Mouse (Mus musculus): ENCODE measurements at regions not wholly inside any gene's neighbourhood (a gene's known extent, or its start where the extent isn't known, plus 50 kb on each side); places are given as distances from the start of the nearest gene placed in this dataset.

DNA sequence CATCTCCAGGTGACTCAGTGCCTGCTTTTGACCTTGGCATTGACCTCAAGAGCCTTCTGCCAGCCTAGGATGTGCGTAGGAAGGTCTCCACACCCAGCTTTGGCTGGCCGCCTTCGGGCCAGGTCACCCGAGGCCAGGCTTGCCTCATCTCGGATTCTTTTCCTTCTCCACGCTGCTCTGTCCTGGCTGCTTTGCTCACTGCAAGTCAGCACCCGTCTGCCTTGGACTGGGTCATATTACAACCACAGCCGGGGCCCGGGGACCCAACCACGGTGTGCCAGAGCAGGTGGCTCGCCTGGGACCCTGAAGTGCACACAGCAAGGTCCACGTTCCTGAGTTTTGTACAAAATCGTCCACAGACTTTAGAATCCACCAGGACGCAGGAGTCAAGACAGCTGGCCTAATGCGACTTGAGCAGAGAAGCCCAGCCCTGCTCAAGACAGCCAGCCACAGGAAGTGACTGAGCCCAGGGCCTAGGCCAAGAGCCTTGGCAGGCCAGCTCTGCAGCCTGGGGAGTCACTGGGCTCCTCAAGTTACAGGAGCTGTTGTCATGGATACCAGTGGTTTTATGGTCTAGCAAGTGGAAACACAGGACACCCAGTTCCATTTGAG, 66.1 kb downstream of the Gm26897 start:
- no peak for DNase-seq
- TF ChIP-seq CTCF (IDR thresholded peaks at IDR 0.05; ENCODE audit: low read depth) = no peak
- no peak for TF ChIP-seq EP300 (IDR thresholded peaks at IDR 0.05; ENCODE audit: low read depth)
- 29% methylated on average over 15 of the region's 15 CpGs for WGBS (ENCODE audit: insufficient replicate concordance)
- ATAC-seq = no peak
- H3K36me3 ChIP-seq (replicated peaks; ENCODE audit: insufficient read depth, low read length) = no peaks in the 10 kb centered on the region
- no peak overlapping the region for H3K4me2 ChIP-seq (ENCODE audit: low read depth, low read length)
- no peaks in the 10 kb centered on the region for H3K27me3 ChIP-seq (ENCODE audit: insufficient read depth, low read length)
- no peak overlapping the region for H3K27ac ChIP-seq (ENCODE audit: low read depth)
- no peak overlapping the region for H3K9ac ChIP-seq (replicated peaks)
- H3K4me1 ChIP-seq (ENCODE audit: insufficient read depth) = no peaks in the 10 kb centered on the region; the same call in 1 of the 2 replicates
- no peaks in the 10 kb centered on the region for H3K9me3 ChIP-seq (ENCODE audit: low read length)
- H3K4me3 ChIP-seq (ENCODE audit: low read depth, low read length) = no peak overlapping the region

DNA sequence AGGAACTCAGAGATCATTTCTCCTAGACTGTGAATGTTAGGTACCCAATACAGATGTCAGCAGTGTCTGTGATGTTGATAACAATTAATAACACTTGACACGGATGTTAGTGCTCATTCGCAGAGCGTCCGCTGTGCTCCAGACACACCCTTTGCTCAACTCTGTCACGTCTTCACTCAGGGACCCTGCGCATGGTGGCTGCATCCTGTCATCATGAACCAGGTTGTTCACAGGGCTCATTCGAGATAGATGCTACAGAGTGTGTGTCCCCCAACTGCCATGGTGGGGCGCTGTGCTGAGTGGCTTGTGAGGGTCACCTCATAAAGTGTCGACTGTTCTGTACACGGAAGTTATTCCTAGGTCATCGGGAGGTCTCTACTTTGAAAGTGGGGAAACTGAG, 66.8 kb downstream of the Gm26897 start:
- no peak overlapping the region for H3K9ac ChIP-seq (replicated peaks)
- no peaks in the 10 kb centered on the region for H3K27me3 ChIP-seq (ENCODE audit: insufficient read depth, low read length)
- H3K4me3 ChIP-seq (ENCODE audit: low read depth, low read length) = no peak overlapping the region
- H3K9me3 ChIP-seq (ENCODE audit: low read length) = no peaks in the 10 kb centered on the region
- TF ChIP-seq EP300 (IDR thresholded peaks at IDR 0.05; ENCODE audit: low read depth) (no peak), CTCF (IDR thresholded peaks at IDR 0.05; ENCODE audit: low read depth) (no peak)
- no peak overlapping the region for H3K4me2 ChIP-seq (ENCODE audit: low read depth, low read length)
- H3K36me3 ChIP-seq (replicated peaks; ENCODE audit: insufficient read depth, low read length) = no peaks in the 10 kb centered on the region
- ATAC-seq (no peak), DNase-seq (no peak)
- H3K4me1 ChIP-seq (ENCODE audit: insufficient read depth) = no peaks in the 10 kb centered on the region; the same call in 1 of the 2 replicates
- WGBS (ENCODE audit: insufficient replicate concordance) = 75% methylated on average over 11 of the region's 11 CpGs
- H3K27ac ChIP-seq (ENCODE audit: low read depth) = no peak overlapping the region

DNA sequence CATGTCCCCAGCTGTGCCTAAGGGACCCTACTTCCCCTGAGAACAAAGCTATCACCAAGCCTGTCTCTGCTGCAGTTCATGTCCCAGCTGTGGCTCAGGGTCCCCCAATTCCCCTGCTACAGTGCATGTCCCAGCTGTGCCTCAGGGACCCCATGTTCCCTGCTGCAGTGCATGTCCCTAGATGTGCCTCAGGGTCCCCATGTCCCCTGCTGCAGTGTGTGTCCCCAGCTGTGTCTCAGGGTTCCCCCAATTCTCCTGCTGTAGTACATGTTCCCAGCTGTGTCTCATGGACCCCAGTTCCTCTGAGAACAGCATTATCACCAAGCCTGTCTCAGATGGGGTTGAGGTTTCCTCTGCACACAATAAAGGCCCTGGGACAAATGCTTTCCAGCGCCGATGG, 67.3 kb downstream of the Gm26897 start:
- no peaks in the 10 kb centered on the region; the same call in 1 of the 2 replicates for H3K4me1 ChIP-seq (ENCODE audit: insufficient read depth)
- H3K4me3 ChIP-seq (ENCODE audit: low read depth, low read length) = no peak overlapping the region
- ATAC-seq (no peak), DNase-seq (no peak)
- no peak overlapping the region for H3K27ac ChIP-seq (ENCODE audit: low read depth)
- 38% methylated on average over 2 of the region's 2 CpGs for WGBS (ENCODE audit: insufficient replicate concordance)
- H3K9ac ChIP-seq (replicated peaks) = no peak overlapping the region
- no peaks in the 10 kb centered on the region for H3K9me3 ChIP-seq (ENCODE audit: low read length)
- H3K36me3 ChIP-seq (replicated peaks; ENCODE audit: insufficient read depth, low read length) = no peaks in the 10 kb centered on the region
- no peaks in the 10 kb centered on the region for H3K27me3 ChIP-seq (ENCODE audit: insufficient read depth, low read length)
- TF ChIP-seq CTCF (IDR thresholded peaks at IDR 0.05; ENCODE audit: low read depth) = no peak
- H3K4me2 ChIP-seq (ENCODE audit: low read depth, low read length) = no peak overlapping the region

DNA sequence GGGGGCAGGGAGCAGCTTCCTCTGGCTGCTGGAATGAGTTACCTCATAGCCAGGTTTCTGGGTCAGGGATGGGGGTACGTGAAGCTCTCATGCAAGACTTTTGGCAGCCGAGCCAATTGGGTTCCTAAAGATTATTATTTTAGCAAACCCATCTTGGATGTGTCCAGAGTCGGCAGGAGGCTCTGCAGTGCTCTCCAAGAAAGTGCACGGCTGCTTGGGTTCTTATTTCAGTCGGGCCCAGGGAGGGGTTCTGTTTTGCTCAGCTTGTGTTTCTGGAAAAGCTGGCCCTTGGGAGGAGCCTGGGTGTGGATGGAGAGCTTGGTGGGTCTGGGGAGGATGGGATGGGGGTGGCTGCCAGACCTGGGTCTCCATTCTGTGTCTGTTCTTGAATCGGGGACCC, 70.8 kb downstream of the Gm26897 start:
- Histone ChIP-seq H3K4me1 (ENCODE audit: insufficient read depth) (no peaks in the 10 kb centered on the region), H3K27ac (ENCODE audit: low read depth) (no peak overlapping the region), H3K36me3 (replicated peaks; ENCODE audit: insufficient read depth, low read length) (no peaks in the 10 kb centered on the region), H3K9me3 (ENCODE audit: low read length) (no peaks in the 10 kb centered on the region), H3K4me2 (ENCODE audit: low read depth, low read length) (no peak overlapping the region), H3K9ac (replicated peaks) (no peak overlapping the region), H3K4me3 (ENCODE audit: low read depth, low read length) (no peak overlapping the region), H3K27me3 (ENCODE audit: insufficient read depth, low read length) (no peaks in the 10 kb centered on the region)
- WGBS (ENCODE audit: insufficient replicate concordance) = 54% methylated on average over 6 of the region's 6 CpGs
- no peak for TF ChIP-seq CTCF (IDR thresholded peaks at IDR 0.05; ENCODE audit: low read depth)
- TF ChIP-seq EP300 (IDR thresholded peaks at IDR 0.05; ENCODE audit: low read depth) = no peak
- DNase-seq (no peak), ATAC-seq (no peak)

DNA sequence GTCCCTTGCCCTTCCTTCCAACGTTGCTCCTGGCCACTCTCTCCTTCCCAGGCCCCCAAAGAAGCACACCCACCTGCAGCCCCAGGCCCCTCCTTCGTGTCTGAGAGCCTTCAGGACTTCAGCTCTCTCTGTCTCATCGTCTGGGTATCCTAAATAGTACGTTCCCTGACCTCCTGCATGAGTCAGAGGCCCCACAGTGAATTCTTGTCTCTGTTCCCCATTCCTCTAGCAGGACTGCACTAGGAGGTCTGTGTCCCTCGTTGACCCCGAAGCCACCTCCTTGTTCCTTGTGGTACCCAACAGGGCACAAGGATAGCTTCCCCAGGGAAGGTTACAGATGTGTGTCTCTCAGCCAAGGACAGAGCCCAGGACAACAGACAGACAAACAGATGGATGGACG, 71.4 kb downstream of the Gm26897 start:
- H3K36me3 ChIP-seq (replicated peaks; ENCODE audit: insufficient read depth, low read length) = no peaks in the 10 kb centered on the region
- ATAC-seq (no peak), DNase-seq (no peak)
- 62% methylated on average over 7 of the region's 7 CpGs for whole genome bisulfite sequencing (ENCODE audit: insufficient replicate concordance)
- H3K9ac ChIP-seq (replicated peaks) = no peak overlapping the region
- H3K9me3 ChIP-seq (ENCODE audit: low read length) = no peaks in the 10 kb centered on the region
- H3K4me1 ChIP-seq (ENCODE audit: insufficient read depth) = no peaks in the 10 kb centered on the region
- no peak for TF ChIP-seq CTCF (IDR thresholded peaks at IDR 0.05; ENCODE audit: low read depth)
- no peak for TF ChIP-seq EP300 (IDR thresholded peaks at IDR 0.05; ENCODE audit: low read depth)
- H3K4me3 ChIP-seq (ENCODE audit: low read depth, low read length) = no peak overlapping the region
- H3K4me2 ChIP-seq (ENCODE audit: low read depth, low read length) = no peak overlapping the region
- H3K27ac ChIP-seq (ENCODE audit: low read depth) = no peak overlapping the region
- H3K27me3 ChIP-seq (ENCODE audit: insufficient read depth, low read length) = no peaks in the 10 kb centered on the region

DNA sequence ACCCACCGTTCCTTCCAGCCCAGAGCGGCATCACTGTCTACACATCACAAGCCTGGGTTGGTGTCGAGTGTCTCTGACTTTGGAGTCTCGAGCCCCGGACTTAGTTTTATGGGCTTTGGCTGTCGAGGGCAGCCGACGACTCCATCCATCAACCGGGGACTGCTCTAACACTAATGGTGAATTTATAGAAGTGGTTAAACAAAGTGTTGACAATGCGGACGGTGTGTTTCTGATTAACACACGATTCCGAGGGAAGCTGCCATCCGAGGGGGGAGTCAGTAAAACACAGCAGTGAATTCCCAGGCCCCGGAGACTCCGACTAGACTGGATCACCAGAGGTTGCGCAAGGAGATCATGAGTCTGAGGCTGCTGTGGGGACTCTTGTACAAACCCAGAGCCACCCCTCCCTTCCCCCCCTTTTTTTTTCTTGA, 72.1 kb downstream of the Gm26897 start:
- H3K4me2 ChIP-seq (ENCODE audit: low read depth, low read length) = no peak overlapping the region
- H3K27me3 ChIP-seq (ENCODE audit: insufficient read depth, low read length) = no peaks in the 10 kb centered on the region
- DNase-seq (no peak), ATAC-seq (no peak)
- H3K27ac ChIP-seq (ENCODE audit: low read depth) = no peak overlapping the region
- TF ChIP-seq CTCF (IDR thresholded peaks at IDR 0.05; ENCODE audit: low read depth) = no peak
- TF ChIP-seq EP300 (IDR thresholded peaks at IDR 0.05; ENCODE audit: low read depth) = no peak
- no peaks in the 10 kb centered on the region for H3K36me3 ChIP-seq (replicated peaks; ENCODE audit: insufficient read depth, low read length)
- H3K9me3 ChIP-seq (ENCODE audit: low read length) = no peaks in the 10 kb centered on the region
- no peak overlapping the region for H3K4me3 ChIP-seq (ENCODE audit: low read depth, low read length)
- no peak overlapping the region for H3K9ac ChIP-seq (replicated peaks)
- WGBS (ENCODE audit: insufficient replicate concordance) = 33% methylated on average over 17 of the region's 17 CpGs
- no peaks in the 10 kb centered on the region for H3K4me1 ChIP-seq (ENCODE audit: insufficient read depth)

Data from liver, postnatal 0 days (tissue).